Mouse (Mus musculus): ENCODE data around the gene Mthfd2. TPM values are rescaled to one million over a fixed set of nuclear protein-coding genes. Genes with fewer than 3 reads are reported as not detected.

Mthfd2 gene
- polyA plus RNA-seq, 1 experiment from 2014 or later = 31.3 TPM

DNA sequence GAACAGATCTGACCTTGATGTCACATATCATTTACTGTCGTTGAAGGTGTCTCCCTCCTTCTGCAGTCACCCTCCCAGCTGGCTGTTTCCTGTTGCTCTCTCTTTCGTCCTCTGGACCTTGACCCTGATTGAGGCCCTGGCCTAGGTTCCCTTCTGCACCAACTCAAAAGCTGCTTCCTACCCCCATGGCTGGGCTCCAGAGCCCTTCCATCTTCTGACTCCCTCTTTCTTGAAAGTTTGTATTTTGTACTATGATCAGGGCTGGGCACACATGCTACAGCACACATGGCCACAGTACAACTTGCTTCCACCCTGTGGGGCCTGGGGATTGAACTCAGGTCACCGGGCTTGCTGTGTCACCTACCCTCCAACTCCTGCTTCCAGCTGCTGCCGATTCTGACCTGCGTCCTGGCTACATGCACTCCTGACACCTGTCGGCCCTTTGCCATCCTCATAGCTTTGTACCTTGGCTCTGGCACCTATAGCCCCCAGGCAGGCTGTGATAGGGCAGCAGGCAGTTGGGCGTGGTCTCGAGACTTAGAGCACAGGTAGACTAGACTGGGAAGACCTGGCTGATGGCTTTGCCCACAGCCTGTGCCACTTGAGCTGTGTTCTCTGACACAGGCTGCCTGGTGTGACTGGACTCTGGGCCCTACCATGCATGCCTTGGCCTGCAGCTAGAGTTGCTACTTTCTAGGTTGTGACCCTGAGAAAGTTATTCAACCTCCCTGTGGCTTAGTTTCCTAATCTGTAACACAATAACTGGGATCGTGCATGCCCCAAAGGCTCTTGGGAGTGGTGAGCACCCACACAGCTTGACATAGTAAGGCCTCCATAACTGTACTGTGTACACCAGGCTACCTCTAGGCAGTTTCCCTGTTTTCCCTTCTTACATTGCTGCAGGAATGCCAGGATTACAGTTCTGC is 29.4 kb upstream of the Mthfd2 start:
- Histone ChIP-seq H3K36me3 (ENCODE audit: control insufficient read depth, insufficient read depth, low read length) (peaks cover 43% of the 10 kb centered on the region), H3K27ac (replicated peaks; ENCODE audit: low read depth, low read length) (no peak overlapping the region), H3K4me1 (ENCODE audit: control insufficient read depth, insufficient read depth, low read length) (0 out of 2 replicates have a peak, but pooled peaks cover 4% of the 10 kb centered on the region), H3K27me3 (ENCODE audit: control insufficient read depth, insufficient read depth, low read length) (no peaks in the 10 kb centered on the region), H3K9ac (replicated peaks; ENCODE audit: low read length) (no peak overlapping the region), H3K9me3 (ENCODE audit: control insufficient read depth, low read length) (no peaks in the 10 kb centered on the region), H3K4me2 (ENCODE audit: low read length) (no peak overlapping the region), H3K4me3 (replicated peaks; ENCODE audit: low read depth, low read length) (no peak overlapping the region)
- 93% methylated on average over 9 of the region's 9 CpGs for WGBS
- no peak for DNase-seq
- ATAC-seq (ENCODE audit: low FRiP score, low TSS enrichment) = no peak

DNA sequence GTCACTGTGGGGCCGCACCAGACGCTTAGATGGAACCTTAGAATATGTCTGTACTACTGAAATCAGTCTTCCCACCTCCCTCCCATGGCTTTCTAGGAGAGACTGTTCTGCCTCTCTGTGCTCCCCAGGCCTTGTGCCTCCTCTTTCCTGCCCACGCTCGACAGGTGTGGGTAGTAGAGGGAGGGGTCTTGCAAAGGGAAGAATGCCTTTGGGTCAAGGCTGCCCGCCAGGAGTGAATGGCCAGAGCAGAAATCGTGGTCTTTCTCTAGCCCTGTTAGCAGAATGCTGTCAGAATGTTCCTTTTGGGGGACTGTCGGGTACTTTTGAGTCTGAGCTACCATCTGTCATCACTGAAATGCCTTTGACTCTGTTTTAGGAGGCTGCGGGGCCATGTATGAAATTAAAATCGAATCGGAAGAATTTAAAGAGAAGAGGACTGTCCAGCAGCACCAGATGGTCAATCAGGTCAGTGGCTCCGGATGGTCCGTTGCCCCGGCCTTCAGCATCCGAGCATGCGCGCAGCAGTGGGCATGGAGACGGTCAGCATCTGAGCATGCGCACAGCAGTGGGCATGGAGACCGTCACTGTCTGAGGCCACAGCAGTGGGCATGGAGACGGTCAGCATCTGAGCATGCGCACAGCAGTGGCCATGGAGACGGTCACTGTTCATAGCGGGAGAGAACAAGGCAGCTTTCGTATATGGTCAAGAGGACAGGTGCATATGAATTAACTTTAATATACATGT is 27.1 kb upstream of the Mthfd2 start:
- ATAC-seq (ENCODE audit: low FRiP score, low TSS enrichment) = no peak
- Histone ChIP-seq H3K4me3 (replicated peaks; ENCODE audit: low read depth, low read length) (no peak overlapping the region), H3K9ac (replicated peaks; ENCODE audit: low read length) (no peak overlapping the region), H3K27ac (replicated peaks; ENCODE audit: low read depth, low read length) (no peak overlapping the region), H3K27me3 (ENCODE audit: control insufficient read depth, insufficient read depth, low read length) (no peaks in the 10 kb centered on the region), H3K36me3 (ENCODE audit: control insufficient read depth, insufficient read depth, low read length) (peaks cover 24% of the 10 kb centered on the region), H3K4me1 (ENCODE audit: control insufficient read depth, insufficient read depth, low read length) (peaks cover 9% of the 10 kb centered on the region; the same call in 1 of the 2 replicates), H3K9me3 (ENCODE audit: control insufficient read depth, low read length) (no peaks in the 10 kb centered on the region), H3K4me2 (ENCODE audit: low read length) (no peak overlapping the region)
- WGBS = 93% methylated on average over 24 of the region's 24 CpGs
- DNase-seq = no peak

DNA sequence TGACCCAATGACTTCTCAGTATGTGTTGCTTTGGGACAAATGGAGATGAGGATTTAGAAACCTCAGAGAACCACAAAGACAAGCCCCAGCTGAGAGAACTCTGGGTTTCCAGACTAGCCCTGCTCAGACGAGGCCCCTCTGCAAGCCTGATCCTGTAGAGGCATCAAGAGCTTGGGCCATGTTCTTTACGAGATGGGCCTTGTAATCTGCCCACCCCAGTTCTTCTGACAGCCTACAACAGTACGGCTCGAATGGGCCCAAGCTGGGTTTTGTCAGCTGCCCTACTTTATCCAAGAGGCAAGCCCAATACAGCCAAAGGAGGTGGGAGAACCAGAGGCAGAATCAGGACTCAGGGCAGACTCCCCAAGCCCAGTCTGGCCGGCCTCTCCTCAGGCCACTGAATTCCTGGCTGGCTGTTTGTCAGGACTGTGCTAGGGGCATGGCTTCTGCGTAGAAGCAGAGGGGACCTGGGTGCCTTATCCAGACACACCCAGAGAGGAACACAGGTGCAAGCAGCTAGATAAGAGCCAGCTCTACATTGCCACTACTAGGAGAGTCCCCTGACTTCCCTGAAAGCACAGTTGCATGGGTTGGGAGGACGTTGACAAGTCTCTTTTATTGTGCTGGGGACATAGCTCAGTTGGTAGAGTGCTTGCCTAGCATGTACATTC is 25.9 kb upstream of the Mthfd2 start:
- ATAC-seq (ENCODE audit: low FRiP score, low TSS enrichment) = no peak
- no peaks in the 10 kb centered on the region for H3K27me3 ChIP-seq (ENCODE audit: control insufficient read depth, insufficient read depth, low read length)
- H3K9me3 ChIP-seq (ENCODE audit: control insufficient read depth, low read length) = no peaks in the 10 kb centered on the region
- H3K27ac ChIP-seq (replicated peaks; ENCODE audit: low read depth, low read length) = no peak overlapping the region
- peaks cover 9% of the 10 kb centered on the region; the same call in 1 of the 2 replicates for H3K4me1 ChIP-seq (ENCODE audit: control insufficient read depth, insufficient read depth, low read length)
- peaks cover 20% of the 10 kb centered on the region for H3K36me3 ChIP-seq (ENCODE audit: control insufficient read depth, insufficient read depth, low read length)
- no peak for DNase-seq
- H3K4me3 ChIP-seq (replicated peaks; ENCODE audit: low read depth, low read length) = no peak overlapping the region
- 83% methylated on average over 7 of the region's 7 CpGs for WGBS
- H3K9ac ChIP-seq (replicated peaks; ENCODE audit: low read length) = no peak overlapping the region; the same call in 1 of the 2 replicates
- no peak overlapping the region for H3K4me2 ChIP-seq (ENCODE audit: low read length)

- no peaks in the 10 kb centered on the region for H3K27me3 ChIP-seq (ENCODE audit: control insufficient read depth, insufficient read depth, low read length)
- ATAC-seq (ENCODE audit: low FRiP score, low TSS enrichment) = no peak
Measured at GRCm38 (mm10) chr6:83350851-83351405, 25.2 kb upstream of the Mthfd2 start.

DNA sequence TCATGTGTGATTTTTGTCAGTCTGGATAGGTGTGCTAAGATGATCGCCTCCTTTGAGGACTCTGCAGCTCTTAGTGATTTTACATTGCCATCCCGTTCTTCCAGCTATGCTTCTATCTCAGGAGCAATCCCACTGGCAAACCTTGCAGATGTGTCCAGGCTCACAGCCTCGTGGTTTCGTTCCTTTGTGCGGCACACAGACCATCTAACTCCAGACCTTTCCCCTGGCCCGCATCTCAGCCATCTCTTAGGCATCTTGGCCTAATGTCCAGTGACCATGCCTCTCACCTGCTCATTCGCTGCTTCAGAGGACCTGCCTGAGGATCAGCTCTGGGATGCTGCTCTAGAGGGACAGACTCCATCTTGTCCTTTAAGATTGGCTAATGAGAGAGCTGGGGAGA is 24.5 kb upstream of the Mthfd2 start:
- H3K4me1 ChIP-seq (ENCODE audit: control insufficient read depth, insufficient read depth, low read length) = peaks cover 9% of the 10 kb centered on the region; the same call in 1 of the 2 replicates
- H3K9ac ChIP-seq (replicated peaks; ENCODE audit: low read length) = peak overlapping the region; percentile 91
- peaks cover 15% of the 10 kb centered on the region for H3K36me3 ChIP-seq (ENCODE audit: control insufficient read depth, insufficient read depth, low read length)
- peak overlapping the region; percentile 81 for H3K4me2 ChIP-seq (ENCODE audit: low read length)
- ATAC-seq (ENCODE audit: low FRiP score, low TSS enrichment) = no peak
- peak overlapping the region; percentile 72 for H3K4me3 ChIP-seq (replicated peaks; ENCODE audit: low read depth, low read length)
- no peaks in the 10 kb centered on the region for H3K27me3 ChIP-seq (ENCODE audit: control insufficient read depth, insufficient read depth, low read length)
- no peaks in the 10 kb centered on the region for H3K9me3 ChIP-seq (ENCODE audit: control insufficient read depth, low read length)
- no peak overlapping the region for H3K27ac ChIP-seq (replicated peaks; ENCODE audit: low read depth, low read length)
- DNase-seq = no peak
- 89% methylated on average over 7 of the region's 7 CpGs for WGBS

More at GRCm38 (mm10) chr6:83350851-83351405, 25.2 kb upstream of the Mthfd2 start:
- 92% methylated on average over 16 of the region's 16 CpGs for WGBS
- no peak overlapping the region for H3K9ac ChIP-seq (replicated peaks; ENCODE audit: low read length)
- peaks cover 9% of the 10 kb centered on the region; the same call in 1 of the 2 replicates for H3K4me1 ChIP-seq (ENCODE audit: control insufficient read depth, insufficient read depth, low read length)
- H3K36me3 ChIP-seq (ENCODE audit: control insufficient read depth, insufficient read depth, low read length) = peaks cover 20% of the 10 kb centered on the region
- no peak for DNase-seq
- no peak overlapping the region for H3K4me3 ChIP-seq (replicated peaks; ENCODE audit: low read depth, low read length)
- H3K4me2 ChIP-seq (ENCODE audit: low read length) = no peak overlapping the region
- H3K27ac ChIP-seq (replicated peaks; ENCODE audit: low read depth, low read length) = no peak overlapping the region
- H3K9me3 ChIP-seq (ENCODE audit: control insufficient read depth, low read length) = no peaks in the 10 kb centered on the region

- H3K4me3 ChIP-seq (replicated peaks; ENCODE audit: low read depth, low read length) = peak overlapping the region; percentile 72
- H3K4me1 ChIP-seq (ENCODE audit: control insufficient read depth, insufficient read depth, low read length) = peaks cover 9% of the 10 kb centered on the region; the same call in 1 of the 2 replicates
- ATAC-seq (ENCODE audit: low FRiP score, low TSS enrichment) (peak; percentile 95), DNase-seq (peak; percentile 91)
- H3K27me3 ChIP-seq (ENCODE audit: control insufficient read depth, insufficient read depth, low read length) = no peaks in the 10 kb centered on the region
- peak overlapping the region; percentile 91 for H3K9ac ChIP-seq (replicated peaks; ENCODE audit: low read length)
- H3K4me2 ChIP-seq (ENCODE audit: low read length) = peak overlapping the region; percentile 81
- under 1% methylated on average over 53 of the region's 53 CpGs for WGBS
- H3K27ac ChIP-seq (replicated peaks; ENCODE audit: low read depth, low read length) = peak overlapping the region; percentile 61
- H3K9me3 ChIP-seq (ENCODE audit: control insufficient read depth, low read length) = no peaks in the 10 kb centered on the region
- peaks cover 8% of the 10 kb centered on the region for H3K36me3 ChIP-seq (ENCODE audit: control insufficient read depth, insufficient read depth, low read length)
Measured at GRCm38 (mm10) chr6:83349274-83349958, 23.7 kb upstream of the Mthfd2 start.

DNA sequence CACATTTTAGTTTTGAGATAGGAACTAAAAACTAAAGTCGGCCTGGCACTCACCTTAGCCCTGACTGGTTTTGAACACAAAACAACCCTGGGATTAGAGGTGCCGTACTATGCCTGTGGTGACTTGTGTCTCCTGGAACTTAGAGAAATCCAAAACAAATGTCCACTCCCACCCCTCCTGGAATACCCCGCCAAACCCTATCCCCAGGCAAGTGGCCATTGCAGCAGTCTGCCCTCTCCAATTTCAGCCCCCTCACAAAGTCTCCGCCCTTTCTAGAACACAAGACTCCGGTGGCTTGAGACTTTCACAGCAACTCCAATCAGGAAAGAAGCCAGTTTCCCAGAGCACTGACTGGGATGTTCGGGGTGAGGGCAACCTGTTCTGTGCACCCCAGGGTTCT is 23.2 kb upstream of the Mthfd2 start, which contains the start of gene Bola3:
Bola3 (plus strand) TSS at position 275 of the 400 bp plus-strand sequence.
- peak within 1 kb of the TSS; percentile 61 for H3K27ac ChIP-seq (replicated peaks; ENCODE audit: low read depth, low read length)
- H3K4me1 ChIP-seq (ENCODE audit: control insufficient read depth, insufficient read depth, low read length) = peaks cover 9% of the 10 kb centered on the region; the same call in 1 of the 2 replicates
- H3K27me3 ChIP-seq (ENCODE audit: control insufficient read depth, insufficient read depth, low read length) = no peaks in the 10 kb centered on the region
- DNase-seq = no peak
- peak; percentile 10; the same call in 1 of the 2 replicates for ATAC-seq (ENCODE audit: low FRiP score, low TSS enrichment)
- peaks cover 7% of the 10 kb centered on the region for H3K36me3 ChIP-seq (ENCODE audit: control insufficient read depth, insufficient read depth, low read length)
- H3K9ac ChIP-seq (replicated peaks; ENCODE audit: low read length) = peak within 1 kb of the TSS; percentile 91
- H3K9me3 ChIP-seq (ENCODE audit: control insufficient read depth, low read length) = no peaks in the 10 kb centered on the region
- 34% methylated on average over 6 of the region's 6 CpGs for WGBS
- H3K4me2 ChIP-seq (ENCODE audit: low read length) = peak within 1 kb of the TSS; percentile 81
- peak within 1 kb of the TSS; percentile 72 for H3K4me3 ChIP-seq (replicated peaks; ENCODE audit: low read depth, low read length)

All from midbrain, embryonic 14.5 days (tissue).